Mouse (Mus musculus) C2C12 (cell line): ENCODE results near the gene Disp2.

ENCODE experiments used
- CEBPB ChIP-seq: IDR thresholded peaks from one replicate; pipeline ENCODE4 v1.6.1; 2011; ENCODE audit warnings: low read depth, mild to moderate bottlenecking, control low read depth, moderate library complexity
- CTCF ChIP-seq: IDR thresholded peaks from one replicate; pipeline ENCODE4 v1.5.1; 2011; ENCODE audit not compliant: control insufficient read depth, insufficient read depth, insufficient read length
- FOSL1 ChIP-seq: IDR thresholded peaks from one replicate; pipeline ENCODE4 v1.8.0; 2011; ENCODE audit warnings: mild to moderate bottlenecking, low read length; ENCODE audit not compliant: poor library complexity, insufficient read depth, severe bottlenecking
- MAX ChIP-seq: IDR thresholded peaks from one replicate; pipeline ENCODE4 v1.6.1; 2011; ENCODE audit warnings: mild to moderate bottlenecking, control low read depth
- MYOD1 ChIP-seq: IDR thresholded peaks from one replicate; pipeline ENCODE4 v1.6.1; 2011; ENCODE audit warnings: low read depth; ENCODE audit not compliant: control insufficient read depth, insufficient read length
- MYOG ChIP-seq: IDR thresholded peaks from one replicate; pipeline ENCODE4 v1.6.1; 2011; ENCODE audit not compliant: control insufficient read depth, insufficient read length; ENCODE audit errors: extremely low read depth
- USF1 ChIP-seq: IDR thresholded peaks from one replicate; pipeline ENCODE4 v1.6.1; 2011; ENCODE audit warnings: low read depth, mild to moderate bottlenecking, control low read depth, moderate library complexity

GRCm38 (mm10) chr2:118755407-118755806, 24.1 kb upstream of the Disp2 start:
- TF ChIP-seq CTCF (no peak), CEBPB (no peak), MAX (no peak), MYOG (no peak), MYOD1 (no peak), USF1 (no peak), FOSL1 (no peak)
